Mouse (Mus musculus): ENCODE data around the gene Odf2l.

The Odf2l gene

GRCm38 (mm10) chr3:145118254-145119001 lies at the start of gene Odf2l:
Gene Odf2l (plus strand): TSS chr3:145118588.
- DNase-seq (ENCODE audit: low spot score in 2 of 2) = peak; percentile 97 to 98

GRCm38 (mm10) chr3:145068964-145069363 lies 49.4 kb upstream of the Odf2l start:
- no peak for DNase-seq (ENCODE audit: low spot score in 2 of 2)

GRCm38 (mm10) chr3:145072339-145072738 lies 46.0 kb upstream of the Odf2l start:
- DNase-seq (ENCODE audit: low spot score in 2 of 2) = no peak

- DNase-seq (ENCODE audit: low spot score in 2 of 2) = no peak
These were observed 40.0 kb upstream of the Odf2l start for GRCm38 (mm10) chr3:145078405-145078804.

GRCm38 (mm10) chr3:145080904-145081303 lies 37.5 kb upstream of the Odf2l start:
- no peak for DNase-seq (ENCODE audit: low spot score in 2 of 2)

- DNase-seq (ENCODE audit: low spot score in 2 of 2) = no peak
These were observed 35.3 kb upstream of the Odf2l start for GRCm38 (mm10) chr3:145083081-145083480.

- no peak for DNase-seq (ENCODE audit: low spot score in 2 of 2)
These were observed 32.2 kb upstream of the Odf2l start for GRCm38 (mm10) chr3:145086180-145086579.

- DNase-seq (ENCODE audit: low spot score in 2 of 2) = no peak
These were observed 30.4 kb upstream of the Odf2l start for GRCm38 (mm10) chr3:145087857-145088598.

- no peak for DNase-seq (ENCODE audit: low spot score in 2 of 2)
These were observed 19.1 kb upstream of the Odf2l start, which contains the start of gene Clca2 for GRCm38 (mm10) chr3:145099291-145099690. Gene Clca2 (minus strand): TSS chr3:145099443.

GRCm38 (mm10) chr3:145101891-145102555 lies 16.4 kb upstream of the Odf2l start:
- DNase-seq (ENCODE audit: low spot score in 2 of 2) = no peak

GRCm38 (mm10) chr3:145103321-145103720 lies 15.1 kb upstream of the Odf2l start:
- DNase-seq (ENCODE audit: low spot score in 2 of 2) = no peak

GRCm38 (mm10) chr3:145103770-145104169 lies 14.6 kb upstream of the Odf2l start:
- DNase-seq (ENCODE audit: low spot score in 2 of 2) = no peak

GRCm38 (mm10) chr3:145105076-145105772 lies 13.2 kb upstream of the Odf2l start:
- DNase-seq (ENCODE audit: low spot score in 2 of 2) = no peak

GRCm38 (mm10) chr3:145105773-145106504 lies 12.4 kb upstream of the Odf2l start:
- no peak for DNase-seq (ENCODE audit: low spot score in 2 of 2)

- DNase-seq (ENCODE audit: low spot score in 2 of 2) = no peak
These were observed 3.2 kb upstream of the Odf2l start for GRCm38 (mm10) chr3:145115169-145115568.

GRCm38 (mm10) chr3:145117637-145118036 lies 751 bp upstream of the Odf2l start:
- DNase-seq (ENCODE audit: low spot score in 2 of 2) = no peak

GRCm38 (mm10) chr3:145119002-145119358 lies 592 bp downstream of the Odf2l start:
- no peak for DNase-seq (ENCODE audit: low spot score in 2 of 2)

GRCm38 (mm10) chr3:145119425-145119824 lies 1.0 kb downstream of the Odf2l start:
- DNase-seq (ENCODE audit: low spot score in 2 of 2) = no peak

- no peak for DNase-seq (ENCODE audit: low spot score in 2 of 2)
These were observed 8.2 kb downstream of the Odf2l start for GRCm38 (mm10) chr3:145126618-145127017.

GRCm38 (mm10) chr3:145129356-145129755 lies 11.0 kb downstream of the Odf2l start:
- no peak for DNase-seq (ENCODE audit: low spot score in 2 of 2)

GRCm38 (mm10) chr3:145131210-145131868 lies 13.0 kb downstream of the Odf2l start:
- no peak for DNase-seq (ENCODE audit: low spot score in 2 of 2)

All from urinary bladder, postnatal 36 days (tissue).